Mouse (Mus musculus) megakaryocyte, embryonic 14.5 days (primary cell): ENCODE results near the gene Gm10490.

Experiments used
- FLI1 ChIP-seq: IDR thresholded peaks from 2 replicates; pipeline ENCODE4 v1.6.1; 2012; ENCODE audit warnings: low read length, inconsistent platforms, mixed read lengths
- GATA1 ChIP-seq: IDR thresholded peaks from 3 replicates; pipeline ENCODE4 v1.6.1; 2012; ENCODE audit warnings: mixed read lengths, low read length, inconsistent platforms, borderline replicate concordance

- TF ChIP-seq GATA1, result no peak
- no peak for TF ChIP-seq FLI1
Observed at GRCm38 (mm10) chrX:7928270-7928790, 19.0 kb downstream of the Gm10490 start, which contains the start of gene Eras.
